Mouse (Mus musculus) mouse embryonic stem cell (cell line): ENCODE measurements around the gene 1700016C15Rik.

Experiments
- in situ Hi-C, 2 experiments: fragments of 300-500 bp; cut with MboI; formaldehyde crosslinking; loops; 1 replicate in 1 of 2; 3 replicates in 1 of 2; pipeline ENCODE4 v1.14.3; 2019 to 2020; ENCODE audit warnings: low sequenced_read_pairs in 2 of 2, low pct_unique_long_range_greater_than_20kb in 1 of 2, mixed read lengths in 1 of 2; ENCODE audit not compliant: unreplicated experiment in 1 of 2

Gene 1700016C15Rik

GRCm38 (mm10) chr1:177713635-177714396 lies 15.8 kb upstream of the 1700016C15Rik start:
- in situ Hi-C loops: no loop called here

- in situ Hi-C loops: no loop called here
Measured at GRCm38 (mm10) chr1:177714397-177715012, 15.1 kb upstream of the 1700016C15Rik start.

GRCm38 (mm10) chr1:177716448-177716847 lies 13.2 kb upstream of the 1700016C15Rik start:
- in situ Hi-C loops: no loop called here

- in situ Hi-C loops: no loop called here
Measured at GRCm38 (mm10) chr1:177717057-177717835, 12.4 kb upstream of the 1700016C15Rik start.

- in situ Hi-C loops: no loop called here
Measured at GRCm38 (mm10) chr1:177718340-177719028, 11.1 kb upstream of the 1700016C15Rik start.

- in situ Hi-C loops: no loop called here
Measured at GRCm38 (mm10) chr1:177719029-177719427, 10.6 kb upstream of the 1700016C15Rik start.

GRCm38 (mm10) chr1:177723786-177724185 lies 5.8 kb upstream of the 1700016C15Rik start:
- in situ Hi-C loops: no loop called here

- in situ Hi-C loops: no loop called here
Measured at GRCm38 (mm10) chr1:177726870-177727269, 2.7 kb upstream of the 1700016C15Rik start.

- in situ Hi-C loops: no loop called here
Measured at GRCm38 (mm10) chr1:177727883-177728525, 1.6 kb upstream of the 1700016C15Rik start.

GRCm38 (mm10) chr1:177731973-177732372 lies 2.4 kb downstream of the 1700016C15Rik start:
- in situ Hi-C loops: no loop called here

GRCm38 (mm10) chr1:177737505-177738105 lies 8.0 kb downstream of the 1700016C15Rik start:
- in situ Hi-C loops: no loop called here

- in situ Hi-C loops: no loop called here
Measured at GRCm38 (mm10) chr1:177740707-177741106, 11.1 kb downstream of the 1700016C15Rik start.

- in situ Hi-C loops: no loop called here
Measured at GRCm38 (mm10) chr1:177742119-177742518, 12.5 kb downstream of the 1700016C15Rik start.

- in situ Hi-C loops: no loop called here
Measured at GRCm38 (mm10) chr1:177744521-177745325, 15.1 kb downstream of the 1700016C15Rik start.

GRCm38 (mm10) chr1:177747869-177748540 lies 18.4 kb downstream of the 1700016C15Rik start:
- in situ Hi-C loops: no loop called here

GRCm38 (mm10) chr1:177753496-177753895 lies 23.9 kb downstream of the 1700016C15Rik start:
- in situ Hi-C loops: no loop called here

- in situ Hi-C loops: no loop called here
Measured at GRCm38 (mm10) chr1:177757249-177757648, 27.6 kb downstream of the 1700016C15Rik start.
